Mouse (Mus musculus) B cell, adult 2 months (primary cell): ENCODE data around the gene Papolb.

Source experiments
- DNase-seq, 2 experiments: peaks; one replicate each; pipeline ENCODE4 v3.0.0; 2022

Gene Papolb

GRCm38 (mm10) chr5:142529915-142530314 is at the start of gene Papolb:
Gene Papolb (minus strand): TSS chr5:142530076.
- DNase-seq = no peak

DNA sequence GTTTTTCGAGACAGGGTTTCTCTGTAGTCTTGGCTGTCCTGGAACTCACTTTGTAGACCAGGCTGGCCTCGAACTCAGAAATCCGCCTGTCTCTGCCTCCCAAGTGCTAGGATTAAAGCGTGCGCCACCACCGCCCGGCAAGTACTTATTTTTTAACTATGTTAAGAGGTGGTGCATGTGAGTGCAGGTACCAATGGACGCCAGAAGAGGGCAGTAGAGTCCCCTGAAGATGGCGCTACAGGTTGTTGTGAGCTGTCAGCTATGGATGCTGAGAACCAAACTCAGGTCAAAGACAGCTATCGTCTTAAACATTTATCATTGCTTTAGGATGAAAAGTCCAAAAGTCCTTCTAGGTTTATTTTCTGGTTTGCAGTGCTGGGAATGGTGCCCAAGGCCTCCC is 48.3 kb upstream of the Papolb start:
- no peak for DNase-seq

DNA sequence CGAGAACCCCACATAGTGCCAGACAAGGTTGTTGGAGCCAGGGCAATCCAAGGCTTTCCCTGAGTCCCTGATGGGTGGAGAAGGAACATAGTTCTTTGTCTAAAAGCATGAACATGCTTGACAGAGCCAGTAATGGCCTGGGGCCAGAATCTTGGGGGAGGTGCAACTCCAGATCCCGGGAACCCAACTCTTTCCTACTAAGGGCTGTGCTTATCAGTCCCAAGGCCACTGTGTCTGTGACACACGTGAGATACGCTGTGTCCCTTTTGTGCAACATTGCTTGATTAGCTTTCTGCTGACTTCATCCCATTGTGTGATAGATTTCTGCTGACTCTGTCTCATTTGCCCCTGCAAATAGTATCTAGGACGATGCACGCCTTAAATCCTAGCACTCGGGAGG is 47.0 kb upstream of the Papolb start:
- DNase-seq = no peak

DNA sequence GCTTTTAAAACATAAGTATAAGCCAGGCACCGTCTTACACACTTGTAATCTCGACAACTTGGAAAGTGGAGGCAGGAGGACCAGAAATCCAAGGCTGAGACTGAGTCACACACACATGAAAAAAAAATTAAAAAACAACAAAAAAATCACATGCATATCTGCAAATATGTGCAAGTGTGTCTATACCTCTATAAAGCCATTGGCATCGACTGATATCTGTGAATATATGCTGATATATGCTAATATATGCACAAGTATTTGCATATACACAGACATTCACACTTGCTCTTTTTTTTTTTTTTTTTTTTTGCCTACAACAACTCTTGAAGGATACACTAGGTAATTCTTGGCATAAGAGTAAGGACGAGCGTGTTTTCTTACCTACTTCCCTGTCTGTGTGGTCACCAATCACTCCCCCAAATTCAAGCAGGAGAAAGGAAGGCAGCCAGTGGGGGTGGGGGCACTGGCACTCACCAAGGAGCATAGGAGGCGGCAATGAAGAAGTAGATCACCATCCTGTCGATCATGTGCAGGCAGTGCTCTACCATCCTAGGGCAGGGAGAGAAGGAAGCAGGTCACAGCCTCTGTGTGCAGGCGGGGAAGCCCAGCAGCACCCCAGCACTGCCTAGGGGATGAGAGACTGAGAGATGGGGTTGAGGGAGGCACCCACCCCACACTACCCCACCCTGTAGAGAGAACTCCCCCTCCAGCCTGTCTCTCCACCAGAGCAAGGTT is 44.6 kb upstream of the Papolb start:
- no peak for DNase-seq

DNA sequence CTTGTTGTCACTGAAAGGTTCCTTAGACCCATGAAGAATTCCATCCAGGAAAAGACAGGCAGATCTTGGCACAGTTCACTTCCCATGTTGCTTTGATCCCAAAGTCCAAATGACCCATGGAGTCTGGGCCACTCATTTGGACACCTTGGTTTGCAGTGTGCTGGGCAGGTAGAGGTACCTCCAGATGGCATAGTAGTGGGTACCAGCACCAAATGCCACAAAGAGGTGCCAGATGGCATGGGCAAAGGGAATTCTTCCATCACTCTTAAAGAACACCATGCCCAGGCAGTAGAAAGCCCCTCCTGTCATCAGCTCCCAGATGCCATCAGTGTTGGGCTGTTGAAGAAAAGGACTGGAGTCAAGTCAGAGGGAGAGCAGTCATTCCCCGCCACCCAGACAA is 34.7 kb upstream of the Papolb start:
- DNase-seq = no peak

- DNase-seq = no peak
These were observed 30.4 kb upstream of the Papolb start for GRCm38 (mm10) chr5:142560261-142560660.

GRCm38 (mm10) chr5:142557397-142558067 is 27.7 kb upstream of the Papolb start:
- peak; percentile 79 to 81 for DNase-seq

- no peak for DNase-seq
These were observed 26.8 kb upstream of the Papolb start for GRCm38 (mm10) chr5:142556721-142557120.

DNA sequence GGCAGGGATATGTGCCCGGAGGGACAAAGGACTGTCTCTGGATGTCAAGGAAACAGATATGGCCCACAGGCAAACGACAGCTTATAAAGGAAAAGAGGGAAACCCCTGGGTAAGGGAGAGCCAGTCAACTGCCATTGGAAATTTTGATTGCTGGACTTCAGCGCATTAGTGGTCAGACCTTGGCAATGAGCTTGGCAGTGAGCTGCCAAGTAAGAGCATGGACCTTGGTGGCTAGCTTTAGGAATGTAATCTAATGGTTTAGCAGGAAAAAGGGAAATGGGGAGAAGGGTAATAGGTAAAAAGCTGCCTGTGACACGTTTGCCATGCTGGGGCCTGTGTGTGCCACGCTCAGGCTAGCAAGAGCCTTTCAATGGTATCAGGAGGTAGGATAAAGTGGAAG is 26.0 kb upstream of the Papolb start:
- DNase-seq = no peak

DNA sequence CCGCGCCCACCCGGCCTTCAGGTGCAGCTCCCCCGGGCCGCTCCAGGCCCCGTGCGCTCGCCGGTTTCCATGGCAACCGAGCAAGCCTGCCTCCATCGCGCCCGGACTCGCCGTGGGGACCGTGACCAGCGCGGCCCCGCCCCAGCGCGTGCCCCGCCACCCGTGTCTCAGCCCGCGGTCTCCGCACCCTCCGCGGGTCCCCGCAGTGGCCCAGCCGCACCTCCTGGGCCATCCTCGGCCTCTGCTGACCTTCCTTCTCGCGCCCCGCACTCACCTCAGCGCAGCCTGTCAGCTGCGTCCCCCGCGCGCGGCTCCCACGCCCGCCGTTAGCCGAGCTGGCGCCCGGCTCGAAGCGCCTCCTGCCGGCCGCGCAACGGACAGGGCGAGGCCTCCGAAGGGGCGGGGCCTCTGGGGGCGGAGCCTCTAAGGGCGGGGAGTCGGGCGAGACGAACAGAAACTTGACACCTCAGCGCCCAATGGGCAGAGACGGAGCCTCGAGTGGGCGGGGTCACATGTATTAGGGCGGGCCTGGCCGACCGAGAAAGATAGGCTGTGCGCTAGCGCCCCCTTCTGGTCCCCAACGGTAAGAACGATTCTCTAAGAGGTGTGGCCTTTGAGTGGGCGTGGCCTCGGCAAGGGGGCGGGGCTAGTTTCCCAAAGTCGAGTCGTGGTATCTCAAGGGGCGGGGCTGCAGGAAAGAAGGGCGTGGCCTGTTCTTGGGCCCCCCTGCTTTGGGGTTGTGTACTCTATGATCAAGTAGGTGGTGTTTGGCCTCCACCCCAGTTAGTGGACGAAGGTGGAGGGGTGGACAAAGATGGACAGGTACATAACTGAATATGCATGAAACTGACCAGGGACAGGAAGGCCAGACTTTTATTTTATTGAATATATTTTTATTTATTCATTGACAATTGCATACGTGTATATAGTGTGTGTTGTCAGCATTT is 21.1 kb upstream of the Papolb start, which contains the start of gene Radil:
Gene Radil, minus strand, starts transcription at position 393 of the 947 bp plus-strand sequence.
- peak; percentile 87 to 90 for DNase-seq

DNA sequence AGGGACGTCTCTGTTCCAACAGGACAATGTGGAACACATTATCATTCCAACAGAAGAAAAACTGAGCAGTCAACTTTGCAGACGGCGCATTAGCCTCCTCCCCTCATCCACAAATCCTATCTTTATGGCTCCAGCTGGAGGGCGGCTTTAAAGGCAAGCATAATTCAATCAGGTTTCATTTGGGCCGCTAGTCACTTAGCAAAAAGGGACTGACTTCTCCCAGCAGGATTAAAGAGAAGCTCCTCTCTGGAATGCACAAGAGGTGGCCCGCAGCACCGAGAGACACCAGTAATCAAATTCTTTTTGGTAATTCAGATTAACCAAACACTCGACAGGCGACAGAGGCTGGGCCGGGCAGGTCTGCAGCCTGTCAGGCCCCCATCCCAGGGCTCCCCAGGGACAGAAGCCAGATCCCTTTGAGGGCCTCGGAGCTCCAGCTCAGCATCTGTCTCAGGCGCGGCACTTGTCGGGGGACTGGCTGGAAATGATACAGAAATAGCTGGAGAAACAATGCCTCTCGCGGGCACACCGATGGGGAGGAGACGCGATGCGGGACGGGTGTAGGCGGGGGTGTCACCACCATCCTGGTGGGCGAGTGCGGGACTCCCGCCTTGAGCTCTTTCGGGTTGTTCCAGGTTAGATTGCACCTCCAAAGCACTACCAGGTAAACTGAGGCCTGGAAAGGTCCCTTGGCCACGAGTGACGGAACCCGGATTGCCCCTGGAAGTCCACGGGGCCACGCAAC is 20.3 kb upstream of the Papolb start:
- peak in 1 of 2 experiments; percentile 6 for DNase-seq

- DNase-seq = no peak
These were observed 19.6 kb upstream of the Papolb start for GRCm38 (mm10) chr5:142549441-142549840.

DNA sequence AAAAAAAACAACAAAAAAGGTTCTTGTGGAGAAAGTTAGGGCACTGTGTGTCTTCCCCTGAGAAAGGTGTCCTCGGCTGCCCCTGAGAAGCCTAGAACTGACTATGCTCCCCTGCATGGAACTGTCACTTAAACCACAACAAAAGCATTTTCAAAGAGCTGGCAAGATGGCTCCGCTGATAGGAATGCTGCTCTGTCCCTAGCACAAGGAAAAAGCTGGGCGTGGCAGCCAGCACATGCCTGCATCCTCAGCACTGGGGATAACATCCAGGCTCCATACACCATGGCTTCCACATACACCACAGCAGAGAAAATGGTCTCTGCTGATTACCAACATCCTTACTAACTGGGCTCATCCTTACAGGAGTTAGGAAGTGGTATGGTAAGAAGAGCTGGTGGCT is 17.2 kb upstream of the Papolb start:
- no peak for DNase-seq

GRCm38 (mm10) chr5:142546344-142546743 is 16.5 kb upstream of the Papolb start:
- no peak for DNase-seq

GRCm38 (mm10) chr5:142545014-142545795 is 15.3 kb upstream of the Papolb start:
- no peak for DNase-seq

DNA sequence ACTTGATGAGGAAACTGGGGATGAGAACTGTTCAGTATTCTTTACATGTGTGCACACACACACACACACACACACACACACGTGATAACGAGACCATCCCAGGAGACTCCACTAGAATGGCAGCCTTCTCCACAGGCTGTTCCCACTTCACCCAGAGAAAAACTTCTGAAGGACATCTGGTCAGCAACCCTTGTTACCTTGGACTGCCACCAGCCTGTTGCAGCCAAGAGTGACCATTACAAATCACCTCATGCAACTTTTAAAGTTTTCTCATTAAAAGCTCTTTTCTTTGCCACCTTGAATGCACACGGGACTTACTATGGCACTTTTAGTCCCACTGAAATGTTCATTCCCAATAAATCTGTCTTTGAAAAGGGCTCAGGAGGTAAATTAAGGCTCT is 7.4 kb upstream of the Papolb start:
- DNase-seq = no peak

GRCm38 (mm10) chr5:142535388-142535787 is 5.5 kb upstream of the Papolb start:
- no peak for DNase-seq

- no peak for DNase-seq
These were observed 5.0 kb downstream of the Papolb start for GRCm38 (mm10) chr5:142524711-142525464.

GRCm38 (mm10) chr5:142521195-142521866 is 8.5 kb downstream of the Papolb start:
- no peak for DNase-seq

- DNase-seq = no peak
These were observed 9.5 kb downstream of the Papolb start for GRCm38 (mm10) chr5:142520360-142520759.
